Mouse (Mus musculus): ENCODE results near the gene Vmn1r23.
"Not testable (repeated sequence)": the region's sequence is repeated elsewhere in the genome, so short reads cannot be mapped to it uniquely, and the experiment has no call there.

Vmn1r23 gene

GRCm38 (mm10) chr6:57926738-57927137 lies at the start of gene Vmn1r23:
TSS of gene Vmn1r23 (minus strand) at chr6:57926838.
- no peak for DNase-seq

GRCm38 (mm10) chr6:57961403-57961802 lies 34.8 kb upstream of the Vmn1r23 start, which contains the start of gene Vmn1r24:
TSS of gene Vmn1r24 (minus strand) at chr6:57961503.
- DNase-seq = not testable (repeated sequence)

- no peak for DNase-seq
These were observed 18.7 kb downstream of the Vmn1r23 start, which contains the start of gene Vmn1r22 for GRCm38 (mm10) chr6:57907928-57908327. TSS of gene Vmn1r22 (minus strand) at chr6:57908028.

All from embryo, embryonic 11 days (tissue).